Mouse (Mus musculus) E14TG2a.4 (cell line): ENCODE measurements around the gene Zfhx3.
A peak's percentile ranks its signal among the peaks of the same experiment; 100 is the strongest.

Source experiments
- H3K27me3 ChIP-seq: 2 replicates; pipeline ENCODE4 v1.6.1; 2014; ENCODE audit warnings: low read length, control low read depth; ENCODE audit not compliant: insufficient read depth
- H3K36me3 ChIP-seq: 2 replicates; pipeline ENCODE4 v1.6.1; 2014; ENCODE audit warnings: low read length, control low read depth; ENCODE audit not compliant: insufficient read depth
- H3K4me1 ChIP-seq: replicated peaks from 2 replicates; pipeline ENCODE4 v1.6.1; 2014; ENCODE audit warnings: low read depth, low read length, control low read depth
- H3K4me3 ChIP-seq: replicated peaks from 2 replicates; pipeline ENCODE4 v1.5.1; 2014; ENCODE audit warnings: mild to moderate bottlenecking, low read length
- H3K9me3 ChIP-seq: 2 replicates; pipeline ENCODE4 v1.6.1; 2014; ENCODE audit warnings: low read length, control low read depth
- CTCF ChIP-seq: conservative IDR thresholded peaks from 2 replicates; pipeline ENCODE4 v1.5.1; 2014; ENCODE audit warnings: low read length
- NANOG ChIP-seq: IDR thresholded peaks from 2 replicates; pipeline ENCODE4 v1.6.1; 2014; ENCODE audit warnings: borderline replicate concordance, low read length, mixed read lengths
- POU5F1 ChIP-seq: IDR thresholded peaks from 2 replicates; pipeline ENCODE4 v1.6.1; 2014; ENCODE audit warnings: low read length, borderline replicate concordance

Zfhx3 gene

DNA sequence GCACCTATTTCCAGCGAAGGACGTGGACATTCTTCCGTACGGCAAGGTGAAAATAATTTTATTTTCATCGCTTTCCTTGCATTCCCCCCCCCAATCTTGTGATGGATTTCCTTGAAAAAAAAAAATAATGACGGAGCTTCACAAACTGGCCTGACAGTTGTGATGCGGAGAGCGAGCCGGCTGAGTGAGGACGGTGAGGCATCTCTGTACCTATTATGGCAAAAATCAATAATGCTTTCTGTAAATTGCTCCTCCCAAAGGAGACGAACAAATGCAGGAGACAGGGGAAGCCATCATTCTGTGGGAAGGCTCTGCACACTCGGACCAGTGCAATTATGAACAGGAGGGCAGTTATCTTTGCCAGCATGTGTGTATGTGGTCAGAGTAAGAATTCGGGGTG is 156.2 kb downstream of the Zfhx3 start:
- TF ChIP-seq CTCF: no peak
- no peak for TF ChIP-seq NANOG
- no peak for TF ChIP-seq POU5F1
- Histone ChIP-seq H3K4me3 (no peak overlapping the region), H3K27me3 (no peaks in the 10 kb centered on the region)

DNA sequence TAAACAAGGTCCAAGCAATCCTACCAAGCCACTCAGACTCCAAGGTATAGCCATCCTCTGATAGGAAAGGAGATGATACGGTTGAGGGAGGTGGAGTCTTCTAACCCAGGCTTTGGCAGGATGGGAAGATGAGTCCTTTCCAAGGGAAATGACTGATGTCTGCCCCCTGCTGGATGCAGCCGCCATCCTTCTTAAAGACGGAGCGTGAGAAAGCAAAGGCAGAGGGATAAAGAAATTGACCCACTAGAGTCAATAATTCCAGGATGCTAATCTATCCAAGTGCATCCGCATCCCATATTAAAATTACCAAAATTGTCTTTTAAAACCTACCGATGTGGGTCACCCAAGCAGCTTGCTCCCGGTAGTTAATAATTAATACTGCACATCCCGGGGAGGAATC is 158.7 kb downstream of the Zfhx3 start:
- H3K27me3 ChIP-seq: no peaks in the 10 kb centered on the region
- no peaks in the 10 kb centered on the region for H3K4me1 ChIP-seq
- TF ChIP-seq NANOG (no peak), CTCF (peak; percentile 47), POU5F1 (no peak)
- no peaks in the 10 kb centered on the region for H3K9me3 ChIP-seq
- no peak overlapping the region for H3K4me3 ChIP-seq
- no peaks in the 10 kb centered on the region for H3K36me3 ChIP-seq

More for the DNA sequence above, 156.2 kb downstream of the Zfhx3 start:
- Histone ChIP-seq H3K36me3 (no peaks in the 10 kb centered on the region), H3K4me1 (no peaks in the 10 kb centered on the region), H3K9me3 (no peaks in the 10 kb centered on the region)

- TF ChIP-seq NANOG (no peak), POU5F1 (no peak), CTCF (no peak)
- Histone ChIP-seq H3K9me3 (no peaks in the 10 kb centered on the region), H3K4me1 (no peaks in the 10 kb centered on the region), H3K4me3 (no peak overlapping the region), H3K36me3 (no peaks in the 10 kb centered on the region), H3K27me3 (no peaks in the 10 kb centered on the region)
Observed at GRCm38 (mm10) chr8:108101978-108102865, 159.8 kb downstream of the Zfhx3 start.

DNA sequence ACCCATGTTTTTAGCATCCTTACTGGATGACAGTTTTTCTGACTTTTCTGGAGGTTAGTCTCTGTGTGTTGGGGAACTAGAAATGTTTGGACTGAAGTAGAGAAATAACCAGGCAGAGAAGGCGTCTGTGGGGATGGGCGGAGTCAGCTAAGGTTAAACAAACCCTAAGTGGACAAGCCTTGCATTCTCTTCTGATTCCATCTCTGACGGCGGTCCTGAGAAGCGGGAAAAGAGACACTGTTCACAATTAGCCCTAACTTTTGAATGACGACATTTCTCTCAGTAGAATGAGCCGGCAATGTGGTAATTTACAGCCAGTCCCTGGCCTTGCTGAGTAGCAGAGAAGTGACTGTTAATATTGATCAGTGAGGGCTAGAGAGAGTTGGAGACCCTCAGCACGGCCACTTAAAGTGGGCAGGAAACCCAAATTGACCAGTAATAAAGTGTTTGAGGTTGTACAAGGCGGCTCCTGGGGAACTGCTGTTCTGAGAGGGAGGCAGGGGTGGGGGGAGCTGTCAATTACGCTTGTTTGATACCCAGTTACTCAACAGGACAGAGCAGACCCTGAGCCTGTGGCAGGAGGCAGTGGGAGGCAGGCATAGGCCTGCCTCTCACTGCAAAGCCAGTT is 162.1 kb downstream of the Zfhx3 start:
- Histone ChIP-seq H3K9me3 (no peaks in the 10 kb centered on the region), H3K4me3 (no peak overlapping the region), H3K4me1 (no peaks in the 10 kb centered on the region), H3K27me3 (no peaks in the 10 kb centered on the region), H3K36me3 (no peaks in the 10 kb centered on the region)
- TF ChIP-seq CTCF (no peak), POU5F1 (no peak), NANOG (no peak)

DNA sequence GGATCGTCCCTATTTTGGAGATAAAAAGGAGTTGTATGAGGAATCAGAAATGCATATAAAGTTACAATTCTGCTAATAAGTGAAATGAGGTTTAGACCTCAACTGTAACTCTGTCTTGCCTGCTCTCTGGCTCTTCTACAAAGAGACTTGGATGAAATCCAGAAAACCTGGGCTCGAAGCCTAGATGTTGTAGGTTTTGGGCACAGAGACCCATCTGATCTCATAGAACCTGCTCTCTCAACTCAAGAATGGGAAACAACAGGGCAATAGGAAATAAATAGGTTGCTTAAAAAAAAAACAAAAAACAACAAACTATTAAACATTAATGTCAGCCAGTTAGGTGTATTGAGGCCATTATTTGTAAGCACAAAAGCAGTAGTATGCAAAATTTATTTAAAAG is 182.6 kb downstream of the Zfhx3 start:
- no peaks in the 10 kb centered on the region for H3K36me3 ChIP-seq
- H3K4me1 ChIP-seq: no peaks in the 10 kb centered on the region
- no peak overlapping the region for H3K4me3 ChIP-seq
- TF ChIP-seq POU5F1: no peak
- H3K9me3 ChIP-seq: no peaks in the 10 kb centered on the region
- H3K27me3 ChIP-seq: no peaks in the 10 kb centered on the region

DNA sequence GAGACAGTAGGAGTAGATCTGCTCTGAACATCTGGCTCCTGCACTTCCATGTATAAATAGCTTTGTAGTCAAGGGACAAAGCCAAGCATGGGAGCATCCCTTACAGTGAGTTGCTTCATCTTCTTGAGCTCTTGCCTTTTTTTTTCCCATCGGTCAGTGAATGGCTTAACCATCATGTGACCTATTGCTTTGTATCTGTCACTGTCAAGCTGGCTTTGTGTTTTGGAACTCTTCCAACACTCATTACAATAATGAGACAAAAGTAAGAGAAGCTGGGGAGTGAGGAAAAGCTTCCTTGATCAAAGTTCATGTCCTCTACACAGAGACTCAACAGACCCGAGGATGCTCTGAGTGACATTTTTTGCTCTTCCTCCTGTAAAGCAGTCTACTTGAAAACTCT is 183.0 kb downstream of the Zfhx3 start:
- Histone ChIP-seq H3K4me1 (no peaks in the 10 kb centered on the region), H3K36me3 (no peaks in the 10 kb centered on the region), H3K9me3 (no peaks in the 10 kb centered on the region), H3K27me3 (no peaks in the 10 kb centered on the region), H3K4me3 (no peak overlapping the region)
- TF ChIP-seq CTCF (no peak), POU5F1 (no peak), NANOG (no peak)

- Histone ChIP-seq H3K4me3 (no peak overlapping the region), H3K27me3 (no peaks in the 10 kb centered on the region), H3K36me3 (no peaks in the 10 kb centered on the region), H3K4me1 (no peaks in the 10 kb centered on the region), H3K9me3 (no peaks in the 10 kb centered on the region)
- no peak for TF ChIP-seq CTCF
- TF ChIP-seq POU5F1: no peak
- no peak for TF ChIP-seq NANOG
Observed at GRCm38 (mm10) chr8:108146536-108146935, 204.1 kb downstream of the Zfhx3 start.

- no peaks in the 10 kb centered on the region for H3K27me3 ChIP-seq
- no peaks in the 10 kb centered on the region for H3K9me3 ChIP-seq
- no peak for TF ChIP-seq NANOG
- TF ChIP-seq POU5F1: no peak
- no peak for TF ChIP-seq CTCF
- no peak overlapping the region for H3K4me3 ChIP-seq
- H3K4me1 ChIP-seq: no peaks in the 10 kb centered on the region
- H3K36me3 ChIP-seq: no peaks in the 10 kb centered on the region
Observed at GRCm38 (mm10) chr8:108148599-108149249, 206.3 kb downstream of the Zfhx3 start.
